Mouse (Mus musculus) midbrain, embryonic 16.5 days (tissue): ENCODE measurements around the gene Ralb. TPM values are rescaled to one million over a fixed set of nuclear protein-coding genes. Genes with fewer than 3 reads are reported as not detected.

ENCODE experiments used
- ATAC-seq: fragments of 200-750 bp; cut with Nextera tagmentation; 2 replicates; pipeline ENCODE4 v1.8.0; 2017; ENCODE audit warnings: moderate TSS enrichment
- H3K27ac ChIP-seq: fragments of 300-500 bp; sonication (generic); 2 replicates; pipeline ENCODE4 v1.5.1; 2014; ENCODE audit warnings: mild to moderate bottlenecking, low read length, mixed read lengths
- H3K27me3 ChIP-seq: fragments of 300-500 bp; sonication (generic); 2 replicates; pipeline ENCODE4 v1.6.1; 2014; ENCODE audit warnings: low read depth, low read length, mixed read lengths; ENCODE audit not compliant: control insufficient read depth, insufficient read depth
- H3K36me3 ChIP-seq: fragments of 300-500 bp; sonication (generic); 2 replicates; pipeline ENCODE4 v1.6.1; 2014; ENCODE audit warnings: mild to moderate bottlenecking, low read length, moderate library complexity, mixed read lengths; ENCODE audit not compliant: control insufficient read depth, insufficient read depth
- H3K4me1 ChIP-seq: fragments of 300-500 bp; sonication (generic); 2 replicates; pipeline ENCODE4 v1.6.1; 2014; ENCODE audit warnings: mild to moderate bottlenecking, low read length, mixed read lengths; ENCODE audit not compliant: control insufficient read depth, insufficient read depth
- H3K4me2 ChIP-seq: fragments of 300-500 bp; sonication (generic); 2 replicates; pipeline ENCODE4 v1.6.1; 2014; ENCODE audit warnings: mild to moderate bottlenecking, low read length, mixed read lengths
- H3K4me3 ChIP-seq: fragments of 300-500 bp; sonication (generic); 2 replicates; pipeline ENCODE4 v1.5.1; 2014; ENCODE audit warnings: low read depth, mild to moderate bottlenecking, low read length, moderate library complexity, mixed read lengths
- H3K9ac ChIP-seq: fragments of 300-500 bp; sonication (generic); 2 replicates; pipeline ENCODE4 v1.6.1; 2014; ENCODE audit warnings: low read depth, low read length, mixed read lengths
- H3K9me3 ChIP-seq: fragments of 300-500 bp; sonication (generic); replicated peaks from 2 replicates; pipeline ENCODE4 v1.6.1; 2014; ENCODE audit warnings: mild to moderate bottlenecking, low read length, mixed read lengths; ENCODE audit not compliant: control insufficient read depth, poor library complexity, severe bottlenecking
- WGBS: fragments of 180-500 bp; shearing (Covaris S2); extraction: QIAGEN DNeasy Blood & Tissue Kit; methylation state at CpG from one replicate; pipeline ENCODE4 v1.1.7; 2014; 5-methylcytosine and 5-hydroxymethylcytosine counted together
- polyA plus RNA-seq: library from polyadenylated mRNA; unstranded; fragments of >200 nt; fragmentation: Nextera tagmentation; extraction: Ambion mirVana; gene quantifications from 2 replicates; pipeline ENCODE4 v1.2.1, GENCODE M21; 2015

Gene Ralb
- polyA plus RNA-seq, 1 experiment from 2014 or later = 60.8 TPM

DNA sequence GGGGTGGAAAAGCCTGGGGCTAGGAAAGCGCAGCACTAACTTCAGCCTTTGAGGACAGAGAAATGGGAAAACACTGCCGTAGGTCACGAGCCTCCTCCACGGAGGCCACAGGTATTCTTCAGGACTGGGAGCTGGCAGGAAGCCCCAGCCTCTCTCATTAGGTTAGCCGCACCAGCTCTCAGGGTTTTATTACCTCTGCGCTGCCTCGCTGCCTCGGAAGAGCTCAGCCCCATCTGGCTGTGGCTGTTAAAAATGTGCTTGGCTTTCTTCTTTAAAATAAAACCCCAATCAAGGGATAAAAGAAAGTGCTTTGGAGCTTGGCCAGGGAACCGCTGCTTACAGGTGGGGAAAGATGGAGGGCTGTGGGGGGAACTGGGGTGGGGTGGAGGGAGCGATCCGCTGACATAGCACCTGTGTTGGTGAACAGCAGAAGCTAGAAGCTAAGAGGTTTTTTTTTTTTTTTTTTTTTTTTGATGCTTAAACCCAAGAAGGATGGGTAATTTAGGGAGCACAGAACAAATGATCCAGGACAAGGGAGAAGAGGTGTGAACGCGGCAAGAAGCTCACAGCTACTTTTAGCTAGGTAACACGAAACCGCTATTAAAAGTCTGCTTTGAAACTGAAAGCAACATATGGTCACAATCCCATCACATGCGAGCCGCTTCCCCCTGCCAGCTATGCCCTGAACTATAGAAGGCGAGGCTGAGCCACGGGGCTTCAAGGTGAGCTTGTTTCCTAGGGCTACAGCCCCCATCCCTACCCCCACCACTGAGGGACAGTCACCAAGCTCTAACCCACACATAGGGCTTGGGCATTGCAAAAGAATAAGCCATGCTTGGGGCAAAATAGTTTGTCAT lies 47.7 kb downstream of the Ralb start:
- H3K4me2 ChIP-seq = no peak overlapping the region
- no peak; the same call in 1 of the 2 replicates for ATAC-seq

GRCm38 (mm10) chr1:119453731-119454130 lies 50.9 kb downstream of the Ralb start:
- 44% methylated on average over 3 of the region's 4 CpGs for WGBS

More for the DNA sequence above, 47.7 kb downstream of the Ralb start:
- Histone ChIP-seq H3K9me3 (no peaks in the 10 kb centered on the region), H3K4me3 (no peak overlapping the region), H3K27me3 (no peaks in the 10 kb centered on the region), H3K27ac (no peak overlapping the region), H3K36me3 (no peaks in the 10 kb centered on the region), H3K9ac (no peak overlapping the region), H3K4me1 (0 out of 2 replicates have a peak, but pooled peaks cover 2% of the 10 kb centered on the region)
- 60% methylated on average over 19 of the region's 19 CpGs for WGBS

DNA sequence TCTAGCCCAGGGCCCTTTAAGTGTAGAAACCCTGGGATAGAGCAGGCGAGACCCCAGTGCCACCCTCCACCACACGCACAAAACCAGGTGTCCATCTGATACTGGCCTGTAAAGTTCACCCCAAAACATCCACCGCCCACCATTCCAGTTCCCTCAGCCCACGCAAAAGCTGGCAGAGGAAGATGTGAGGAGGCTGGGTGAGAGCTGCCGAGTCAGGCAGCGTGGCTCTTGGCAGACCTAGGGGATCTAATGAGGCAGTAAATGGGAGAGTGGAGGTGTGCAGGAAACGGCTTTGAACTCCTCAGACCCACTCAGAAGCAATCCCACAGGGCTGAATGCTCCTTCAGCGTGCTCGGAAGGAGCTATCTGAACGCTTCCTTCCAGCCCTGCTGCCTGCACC lies 53.2 kb downstream of the Ralb start:
- Histone ChIP-seq H3K4me1 (no peaks in the 10 kb centered on the region), H3K27me3 (no peaks in the 10 kb centered on the region), H3K36me3 (no peaks in the 10 kb centered on the region), H3K4me2 (no peak overlapping the region), H3K4me3 (no peak overlapping the region), H3K9ac (no peak overlapping the region), H3K27ac (no peak overlapping the region), H3K9me3 (no peaks in the 10 kb centered on the region)
- ATAC-seq = no peak
- 54% methylated on average over 10 of the region's 10 CpGs for WGBS

More at GRCm38 (mm10) chr1:119453731-119454130, 50.9 kb downstream of the Ralb start:
- 0 out of 2 replicates have a peak, but pooled peaks cover 2% of the 10 kb centered on the region for H3K4me1 ChIP-seq
- H3K4me3 ChIP-seq = no peak overlapping the region
- no peak for ATAC-seq
- no peaks in the 10 kb centered on the region for H3K9me3 ChIP-seq
- no peak overlapping the region for H3K4me2 ChIP-seq
- H3K9ac ChIP-seq = no peak overlapping the region
- H3K27me3 ChIP-seq = no peaks in the 10 kb centered on the region
- H3K36me3 ChIP-seq = no peaks in the 10 kb centered on the region
- no peak overlapping the region for H3K27ac ChIP-seq

DNA sequence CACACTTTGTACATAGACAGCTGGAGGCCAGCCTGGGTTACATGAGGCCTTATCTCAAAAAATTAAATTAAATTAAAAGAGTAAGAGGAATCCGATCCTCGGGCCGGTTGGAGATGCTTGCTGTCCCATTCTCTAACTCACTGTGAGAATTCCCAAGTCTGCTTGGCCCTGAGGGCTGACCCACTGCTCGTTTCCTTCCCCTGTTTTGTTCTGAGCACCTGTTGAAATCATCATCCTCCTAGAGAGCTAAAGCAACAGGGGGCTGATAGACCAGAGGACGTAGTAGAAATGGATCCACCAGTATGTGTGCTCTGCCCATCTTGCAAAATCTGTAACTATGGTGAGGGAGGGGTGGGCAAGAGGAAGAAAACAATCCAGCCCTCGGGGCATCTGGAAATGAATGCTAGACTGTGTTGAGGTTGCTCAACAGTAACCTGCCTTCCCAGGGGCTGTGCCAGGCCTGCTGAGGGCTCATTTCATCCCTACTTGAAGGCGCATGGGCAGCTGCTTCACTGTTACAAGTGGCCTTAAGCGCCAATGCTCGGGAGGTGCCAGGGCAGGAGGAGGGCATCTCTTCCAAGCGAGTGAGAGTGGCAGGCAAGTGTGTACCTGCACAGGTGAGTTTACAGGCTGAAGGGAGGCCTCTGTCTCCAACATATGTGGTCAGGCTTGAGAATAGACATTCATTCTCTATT lies 53.8 kb downstream of the Ralb start:
- Histone ChIP-seq H3K4me3 (no peak overlapping the region), H3K36me3 (no peaks in the 10 kb centered on the region), H3K9me3 (no peaks in the 10 kb centered on the region), H3K27me3 (no peaks in the 10 kb centered on the region), H3K27ac (no peak overlapping the region), H3K4me1 (no peaks in the 10 kb centered on the region), H3K4me2 (no peak overlapping the region), H3K9ac (no peak overlapping the region)
- ATAC-seq = no peak
- WGBS = 85% methylated on average over 10 of the region's 10 CpGs

- Histone ChIP-seq H3K4me2 (no peak overlapping the region), H3K4me3 (no peak overlapping the region), H3K9me3 (no peaks in the 10 kb centered on the region), H3K4me1 (no peaks in the 10 kb centered on the region), H3K36me3 (no peaks in the 10 kb centered on the region), H3K27ac (no peak overlapping the region), H3K9ac (no peak overlapping the region), H3K27me3 (no peaks in the 10 kb centered on the region)
- ATAC-seq = no peak
- WGBS = 63% methylated on average over 10 of the region's 10 CpGs
Observed at GRCm38 (mm10) chr1:119446753-119447283, 57.8 kb downstream of the Ralb start.

DNA sequence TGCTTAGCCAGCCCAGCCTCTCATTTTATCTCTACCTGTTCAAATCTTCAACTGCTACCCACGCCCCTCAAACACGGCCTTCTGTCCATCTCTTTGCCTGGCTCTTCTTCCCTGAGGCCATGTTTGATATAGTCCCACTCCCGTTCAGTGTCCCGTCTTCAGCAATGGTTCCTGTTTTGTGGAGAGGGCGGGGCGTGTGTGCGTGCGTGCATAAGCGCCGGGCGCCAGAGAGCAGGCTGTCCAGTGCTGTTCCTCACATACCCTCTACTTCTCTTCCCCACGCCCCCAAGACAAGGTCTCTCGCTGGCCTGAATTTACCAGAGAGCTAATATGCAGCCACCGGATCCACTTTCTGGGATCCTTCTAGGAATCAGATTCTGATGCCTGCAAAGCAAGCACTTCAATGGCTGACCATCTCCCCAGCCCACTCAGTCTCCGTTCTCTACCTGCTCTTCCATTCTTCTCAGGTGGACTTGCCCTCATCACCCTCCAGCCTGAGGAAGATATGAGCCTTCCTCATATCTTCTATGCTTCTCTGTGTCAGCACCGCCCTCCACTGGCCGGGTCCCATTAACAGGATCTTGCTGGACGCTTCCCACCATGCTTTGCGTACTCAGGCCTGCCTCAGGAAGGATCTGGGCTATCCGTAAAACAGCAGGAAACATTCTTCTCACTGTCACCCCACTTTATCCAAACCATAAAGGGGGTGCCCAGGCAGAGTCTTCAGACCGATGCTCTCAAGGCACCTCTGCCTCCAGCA lies 60.8 kb downstream of the Ralb start:
- no peak for ATAC-seq
- H3K27me3 ChIP-seq = no peaks in the 10 kb centered on the region
- H3K4me1 ChIP-seq = no peaks in the 10 kb centered on the region
- no peak overlapping the region for H3K27ac ChIP-seq
- no peaks in the 10 kb centered on the region for H3K9me3 ChIP-seq
- no peak overlapping the region for H3K9ac ChIP-seq
- H3K4me3 ChIP-seq = no peak overlapping the region
- no peak overlapping the region for H3K4me2 ChIP-seq
- 87% methylated on average over 21 of the region's 21 CpGs for WGBS
- no peaks in the 10 kb centered on the region for H3K36me3 ChIP-seq

DNA sequence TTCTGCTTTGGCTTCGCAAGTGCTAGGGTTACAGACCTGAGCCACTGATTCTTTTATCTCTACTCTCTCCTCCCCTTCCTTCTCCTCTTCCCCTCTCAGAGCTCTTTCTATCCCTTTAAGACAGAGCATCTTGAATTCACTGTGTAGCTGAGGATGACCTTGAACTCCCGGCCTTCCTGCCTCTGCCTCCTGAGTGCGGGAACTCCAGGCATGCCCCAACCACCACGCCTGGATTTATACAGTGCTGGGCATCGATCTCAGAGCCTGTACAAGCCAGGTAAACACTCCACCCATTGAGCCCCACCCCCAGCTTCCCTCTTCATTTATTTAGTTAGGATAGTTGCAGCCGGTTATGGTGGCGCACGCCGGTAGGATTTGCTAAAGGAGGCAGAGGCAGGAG lies 61.7 kb downstream of the Ralb start:
- Histone ChIP-seq H3K4me2 (no peak overlapping the region), H3K9me3 (no peaks in the 10 kb centered on the region), H3K27me3 (no peaks in the 10 kb centered on the region), H3K27ac (no peak overlapping the region), H3K9ac (no peak overlapping the region), H3K4me3 (no peak overlapping the region), H3K4me1 (no peaks in the 10 kb centered on the region), H3K36me3 (no peaks in the 10 kb centered on the region)
- no peak for ATAC-seq
- WGBS = 92% methylated on average over 9 of the region's 9 CpGs

DNA sequence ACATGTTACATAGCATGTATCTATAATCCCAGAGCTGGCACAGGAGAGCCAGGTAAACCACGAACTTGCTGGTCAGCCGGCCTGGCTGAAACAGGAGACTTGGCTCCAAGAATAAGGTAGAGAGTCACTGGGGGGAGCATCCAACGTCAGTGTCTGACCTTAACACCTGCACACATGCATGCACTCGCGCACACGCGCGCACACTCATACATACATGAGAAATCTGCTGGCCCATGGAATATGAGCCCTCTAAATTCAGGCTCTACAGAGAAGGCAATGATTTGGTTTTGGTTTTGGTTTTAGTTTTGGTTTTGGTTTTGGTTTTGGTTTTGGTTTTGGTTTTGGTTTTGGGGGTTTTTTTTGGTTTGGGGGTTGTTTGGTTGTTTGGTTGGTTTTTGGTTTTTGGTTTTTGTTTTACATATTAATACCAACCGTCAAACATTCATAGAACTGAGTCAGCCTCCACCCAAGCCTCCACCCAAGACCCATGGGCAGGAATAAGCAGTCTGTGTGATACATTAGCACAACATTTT lies 66.4 kb downstream of the Ralb start:
- H3K27me3 ChIP-seq = no peaks in the 10 kb centered on the region
- ATAC-seq = no peak
- H3K4me2 ChIP-seq = no peak overlapping the region
- WGBS = 93% methylated on average over 9 of the region's 9 CpGs
- H3K4me3 ChIP-seq = no peak overlapping the region
- no peak overlapping the region for H3K9ac ChIP-seq
- H3K4me1 ChIP-seq = no peaks in the 10 kb centered on the region
- no peaks in the 10 kb centered on the region for H3K9me3 ChIP-seq
- no peak overlapping the region for H3K27ac ChIP-seq
- H3K36me3 ChIP-seq = no peaks in the 10 kb centered on the region
